24 mouse cellular contexts compared by ENCODE assay signal in the genomic region with DNA sequence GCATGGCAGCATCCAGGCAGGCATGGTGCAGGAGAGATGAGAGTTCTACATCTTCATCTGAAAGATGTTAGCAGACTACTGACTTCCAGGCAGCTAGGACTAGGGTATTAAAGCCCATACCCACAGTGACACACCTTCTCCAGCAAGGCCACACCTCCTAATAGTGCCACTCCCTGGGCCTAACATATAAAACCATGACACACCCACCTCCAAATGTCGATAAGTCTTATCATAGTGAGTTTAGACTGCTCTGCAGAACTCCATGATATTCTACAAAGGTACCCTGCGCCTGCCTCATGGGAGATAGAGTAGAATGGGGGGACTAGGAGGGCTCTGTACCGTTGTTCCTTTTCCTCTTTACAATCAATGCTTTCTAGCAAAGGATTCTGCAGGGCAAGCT. TPM values are rescaled to one million over a fixed set of nuclear protein-coding genes. Genes with fewer than 3 reads are reported as not detected.
DNase-seq lines count a peak whose midpoint lies in the region; ATAC-seq and TF ChIP-seq lines count a peak whose summit lies in the region.
"Had no signal": no experiment of that assay in that cellular context is flagged by ENCODE, and none has a peak within 500 bp of the region (broad histone marks: within the 10 kb centered on the region; RNA-seq: fewer than 3 reads in every experiment).

No protein-coding gene starts in this region.

- WGBS in intestine, embryonic 15.5 days: 77% methylated on average over 3 of the region's 3 CpGs
- WGBS in liver, embryonic 15.5 days (ENCODE audit: insufficient replicate concordance): 23% methylated on average over 3 of the region's 3 CpGs
- WGBS in hindbrain, postnatal 0 days: 89% methylated on average over 3 of the region's 3 CpGs

- no peaks in the 10 kb centered on the region for H3K27me3 ChIP-seq in intestine, embryonic 15.5 days (replicated peaks)
- no peaks in the 10 kb centered on the region for H3K27me3 ChIP-seq in liver, embryonic 15.5 days
- H3K27me3 ChIP-seq in hindbrain, postnatal 0 days (ENCODE audit: insufficient read depth, low read length): no peaks in the 10 kb centered on the region
- H3K27me3 ChIP-seq: kidney, embryonic 15.5 days; Patski had no signal

- H3K9me3 ChIP-seq in intestine, embryonic 15.5 days: no peaks in the 10 kb centered on the region
- no peaks in the 10 kb centered on the region for H3K9me3 ChIP-seq in liver, embryonic 15.5 days (replicated peaks)
- H3K9me3 ChIP-seq in hindbrain, postnatal 0 days (ENCODE audit: low read length): no peaks in the 10 kb centered on the region
- H3K9me3 ChIP-seq: hindbrain, embryonic 10.5 days; kidney, embryonic 15.5 days had no signal

- ATAC-seq in intestine, embryonic 15.5 days: peak; percentile 76
- ATAC-seq in liver, embryonic 15.5 days (ENCODE audit: insufficient read depth): peak; percentile 93
- no peak for ATAC-seq in hindbrain, postnatal 0 days
- ATAC-seq: activated CD4-positive, CD25-positive, alpha-beta regulatory T cell, adult 4 months; forebrain, embryonic 16.5 days; Patski had no signal

- H3K4me1 ChIP-seq in intestine, embryonic 15.5 days (replicated peaks): no peaks in the 10 kb centered on the region; the same call in 1 of the 2 replicates
- H3K4me1 ChIP-seq in liver, embryonic 15.5 days (replicated peaks): peaks cover 50% of the 10 kb centered on the region
- no peaks in the 10 kb centered on the region for H3K4me1 ChIP-seq in hindbrain, postnatal 0 days (ENCODE audit: insufficient read depth, low read length)
- H3K4me1 ChIP-seq: hindbrain, embryonic 10.5 days had no signal

- no peak for TF ChIP-seq CTCF in gastrocnemius, adult 2 months (IDR thresholded peaks at IDR 0.05)
- no peak for TF ChIP-seq CTCF in hindbrain, postnatal 0 days (IDR thresholded peaks at IDR 0.05; ENCODE audit: low read depth)

- intact Hi-C loops in gastrocnemius, adult 2 months (cut with DNase I): no loop called here

- no peak overlapping the region for H3K9ac ChIP-seq in intestine, embryonic 15.5 days
- H3K9ac ChIP-seq in liver, embryonic 15.5 days: no peak overlapping the region
- no peak overlapping the region for H3K9ac ChIP-seq in hindbrain, postnatal 0 days (replicated peaks; ENCODE audit: low read length)
- H3K9ac ChIP-seq: kidney, embryonic 15.5 days had no signal

- H3K36me3 ChIP-seq in intestine, embryonic 15.5 days: no peaks in the 10 kb centered on the region
- H3K36me3 ChIP-seq in liver, embryonic 15.5 days (replicated peaks): no peaks in the 10 kb centered on the region
- no peaks in the 10 kb centered on the region for H3K36me3 ChIP-seq in hindbrain, postnatal 0 days (ENCODE audit: insufficient read depth, low read length)
- H3K36me3 ChIP-seq: hindbrain, embryonic 10.5 days had no signal

- DNase-seq in spleen, adult 12 weeks (ENCODE audit: low spot score): peak; percentile 16
- DNase-seq in spleen, postnatal 14 days (ENCODE audit: low spot score in 2 of 2): no peak
- DNase-seq in gastrocnemius, adult 2 months: no peak
- no peak for DNase-seq in cerebellum, postnatal 25 days
- no peak for DNase-seq in hindbrain, postnatal 0 days (ENCODE audit: low spot score)
- DNase-seq in thymus, postnatal 10 days (ENCODE audit: low spot score in 2 of 2): no peak
- DNase-seq: adrenal gland, postnatal 36 days; cerebellum, postnatal 14 days; heart, adult 18-20 months; left cerebral cortex, postnatal 4 days; lung, adult 18-20 months; lung, postnatal 36 days; midbrain, embryonic 14.5 days; retina, postnatal 1 day; spleen, adult 18-20 months; thymus, postnatal 36 days had no signal

- H3K4me3 ChIP-seq in intestine, embryonic 15.5 days (replicated peaks): no peak overlapping the region
- peak overlapping the region; percentile 1; the same call in 1 of the 2 replicates for H3K4me3 ChIP-seq in liver, embryonic 15.5 days (replicated peaks)
- no peak overlapping the region for H3K4me3 ChIP-seq in gastrocnemius, adult 2 months
- H3K4me3 ChIP-seq in hindbrain, postnatal 0 days (ENCODE audit: low read length): no peak overlapping the region
- H3K4me3 ChIP-seq: hindbrain, embryonic 10.5 days; kidney, embryonic 15.5 days; myocyte had no signal

- no peak overlapping the region for H3K4me2 ChIP-seq in intestine, embryonic 15.5 days (replicated peaks)
- H3K4me2 ChIP-seq in liver, embryonic 15.5 days: peak overlapping the region; percentile 56
- H3K4me2 ChIP-seq in hindbrain, postnatal 0 days (ENCODE audit: low read depth, low read length): no peak overlapping the region
- H3K4me2 ChIP-seq: kidney, embryonic 15.5 days had no signal

- no peak overlapping the region for H3K27ac ChIP-seq in intestine, embryonic 15.5 days
- H3K27ac ChIP-seq in liver, embryonic 15.5 days (replicated peaks): peak overlapping the region; percentile 69
- no peak overlapping the region for H3K27ac ChIP-seq in gastrocnemius, adult 2 months
- no peak overlapping the region for H3K27ac ChIP-seq in hindbrain, postnatal 0 days
- H3K27ac ChIP-seq: hindbrain, embryonic 10.5 days; kidney, embryonic 15.5 days had no signal

RNA-seq across cellular contexts. Expression of gene Arid2, which starts 55.6 kb away (rescaled TPM):
- polyA plus RNA-seq in intestine, embryonic 15.5 days (2015; fragmentation: Nextera tagmentation; extraction: Ambion mirVana): 16.0 and 16.8 TPM in 2 replicates
- polyA plus RNA-seq in liver, embryonic 15.5 days (2015; fragmentation: Nextera tagmentation; extraction: Ambion mirVana): 7.5 and 8.0 TPM in 2 replicates
- 10 to 100 TPM; 13.1 to 13.2 TPM for total RNA-seq in gastrocnemius, adult 2 months (2021)
- total RNA-seq in hindbrain, postnatal 0 days (2014; rRNA removed): 35.0 and 38.4 TPM in 2 replicates
- 11.2 and 11.5 TPM in 2 replicates for polyA plus RNA-seq in hindbrain, postnatal 0 days (2015; fragmentation: Nextera tagmentation; extraction: Ambion mirVana)
